ENCODE assay signal across 18 mouse cellular contexts in genomic region chr1:145806390-145806948, GRCm38 (mm10).
DNase-seq lines count a peak whose midpoint lies in the region; ATAC-seq lines count a peak whose summit lies in the region.
"Had no signal": no experiment of that assay in that cellular context is flagged by ENCODE, and none has a peak within 500 bp of the region (broad histone marks: within the 10 kb centered on the region; RNA-seq: fewer than 3 reads in every experiment).

No protein-coding gene starts in this region.

- 91% methylated on average over 8 of the region's 8 CpGs for WGBS in midbrain, embryonic 14.5 days
- 91% methylated on average over 8 of the region's 8 CpGs for WGBS in midbrain, embryonic 11.5 days

- no peaks in the 10 kb centered on the region for H3K9me3 ChIP-seq in midbrain, embryonic 14.5 days (ENCODE audit: control insufficient read depth, low read length)
- no peaks in the 10 kb centered on the region for H3K9me3 ChIP-seq in midbrain, embryonic 11.5 days (ENCODE audit: control insufficient read depth, low read length)
- H3K9me3 ChIP-seq: forebrain, embryonic 13.5 days had no signal

- no peak overlapping the region for H3K4me2 ChIP-seq in midbrain, embryonic 14.5 days (ENCODE audit: low read length)
- H3K4me2 ChIP-seq in midbrain, embryonic 11.5 days: no peak overlapping the region
- H3K4me2 ChIP-seq: forebrain, embryonic 13.5 days; heart, embryonic 11.5 days had no signal

- H3K27ac ChIP-seq in midbrain, embryonic 14.5 days (replicated peaks; ENCODE audit: low read depth, low read length): no peak overlapping the region
- no peak overlapping the region for H3K27ac ChIP-seq in midbrain, embryonic 11.5 days (ENCODE audit: low read depth, low read length)
- H3K27ac ChIP-seq: forebrain, embryonic 13.5 days; kidney, postnatal 0 days; macrophage had no signal

- H3K9ac ChIP-seq in midbrain, embryonic 14.5 days (replicated peaks; ENCODE audit: low read length): no peak overlapping the region
- H3K9ac ChIP-seq in midbrain, embryonic 11.5 days (ENCODE audit: low read length): no peak overlapping the region
- H3K9ac ChIP-seq: forebrain, embryonic 13.5 days had no signal

- DNase-seq in adrenal gland, postnatal 25 days: peak; percentile 1
- DNase-seq in adrenal gland, adult 18-20 months (ENCODE audit: low spot score in 2 of 2): no peak
- DNase-seq in midbrain, embryonic 14.5 days: no peak
- no peak for DNase-seq in midbrain, embryonic 11.5 days (ENCODE audit: low spot score, missing footprints)
- DNase-seq in cerebellum, adult 9-10 months: peak; percentile 67
- DNase-seq in cerebellum, postnatal 4 days (ENCODE audit: low spot score in 2 of 2): peak; percentile 20 to 42
- no peak for DNase-seq in lung, postnatal 36 days
- no peak for DNase-seq in B cell, adult 2 months
- DNase-seq: adrenal gland, postnatal 14 days; gastrocnemius, postnatal 10 days; heart, adult 11 months; kidney, adult 18-20 months had no signal

- ATAC-seq in midbrain, embryonic 14.5 days (ENCODE audit: low FRiP score, low TSS enrichment): peak; percentile 31; the same call in 1 of the 2 replicates
- ATAC-seq in midbrain, embryonic 11.5 days (ENCODE audit: low FRiP score): no peak
- ATAC-seq: forebrain, embryonic 13.5 days; inflammation-experienced regulatory T-cells, adult 6 months had no signal

- no peaks in the 10 kb centered on the region for H3K36me3 ChIP-seq in midbrain, embryonic 14.5 days (ENCODE audit: control insufficient read depth, insufficient read depth, low read length)
- no peaks in the 10 kb centered on the region for H3K36me3 ChIP-seq in midbrain, embryonic 11.5 days (ENCODE audit: control insufficient read depth, insufficient read depth, low read length)

- no peaks in the 10 kb centered on the region for H3K27me3 ChIP-seq in midbrain, embryonic 14.5 days (ENCODE audit: control insufficient read depth, insufficient read depth, low read length)
- H3K27me3 ChIP-seq in midbrain, embryonic 11.5 days (ENCODE audit: control insufficient read depth, insufficient read depth, low read length): no peaks in the 10 kb centered on the region
- H3K27me3 ChIP-seq: forebrain, embryonic 13.5 days had no signal

- no peak overlapping the region for H3K4me3 ChIP-seq in midbrain, embryonic 14.5 days (replicated peaks; ENCODE audit: low read depth, low read length)
- no peak overlapping the region for H3K4me3 ChIP-seq in midbrain, embryonic 11.5 days (ENCODE audit: low read depth, low read length)
- H3K4me3 ChIP-seq: erythroblast, embryonic 14.5 days; forebrain, embryonic 13.5 days had no signal

- no peaks in the 10 kb centered on the region for H3K4me1 ChIP-seq in midbrain, embryonic 14.5 days (ENCODE audit: control insufficient read depth, insufficient read depth, low read length)
- H3K4me1 ChIP-seq in midbrain, embryonic 11.5 days (ENCODE audit: control insufficient read depth, insufficient read depth, low read length): no peaks in the 10 kb centered on the region
- H3K4me1 ChIP-seq: forebrain, embryonic 13.5 days had no signal

Comparison
In these comparisons a context has a peak if more than half of its experiments do, and no peak if none do; other contexts are left out.
1. DNase-seq: peak in adrenal gland, postnatal 25 days (single experiment), cerebellum, adult 9-10 months (single experiment) and cerebellum, postnatal 4 days (2 of 2); none in adrenal gland, adult 18-20 months (0 of 2), midbrain, embryonic 14.5 days (single experiment), midbrain, embryonic 11.5 days (single experiment), lung, postnatal 36 days (single experiment) and B cell, adult 2 months (0 of 2).